Mouse (Mus musculus) cerebellum, adult 11 months (tissue): ENCODE results near the gene Preb.

Experiments
- DNase-seq: peaks from one replicate; pipeline ENCODE4 v3.0.0; 2022

The Preb gene

GRCm38 (mm10) chr5:30959966-30960501, at the start of gene Preb:
TSS of gene Preb (minus strand) at chr5:30960361.
- DNase-seq = peak; percentile 99

- peak; percentile 85 for DNase-seq
Observed at GRCm38 (mm10) chr5:31004184-31004583, 44.0 kb upstream of the Preb start.

GRCm38 (mm10) chr5:31001560-31001959, 41.4 kb upstream of the Preb start:
- no peak for DNase-seq

GRCm38 (mm10) chr5:31000993-31001392, 40.8 kb upstream of the Preb start:
- DNase-seq = no peak

- no peak for DNase-seq
Observed at GRCm38 (mm10) chr5:31000122-31000521, 40.0 kb upstream of the Preb start.

GRCm38 (mm10) chr5:30999324-30999723, 39.2 kb upstream of the Preb start:
- no peak for DNase-seq

- no peak for DNase-seq
Observed at GRCm38 (mm10) chr5:30998306-30998705, 38.1 kb upstream of the Preb start.

- no peak for DNase-seq
Observed at GRCm38 (mm10) chr5:30994910-30995635, 34.9 kb upstream of the Preb start.

- no peak for DNase-seq
Observed at GRCm38 (mm10) chr5:30994074-30994473, 33.9 kb upstream of the Preb start.

- DNase-seq = no peak
Observed at GRCm38 (mm10) chr5:30992980-30993676, 33.0 kb upstream of the Preb start.

- DNase-seq = no peak
Observed at GRCm38 (mm10) chr5:30982357-30982756, 22.2 kb upstream of the Preb start.

- no peak for DNase-seq
Observed at GRCm38 (mm10) chr5:30974870-30975656, 14.9 kb upstream of the Preb start.

- no peak for DNase-seq
Observed at GRCm38 (mm10) chr5:30969440-30969839, 9.3 kb upstream of the Preb start.

- no peak for DNase-seq
Observed at GRCm38 (mm10) chr5:30968416-30968815, 8.3 kb upstream of the Preb start, which contains the start of gene Tcf23. TSS of gene Tcf23 (plus strand) at chr5:30968662.

GRCm38 (mm10) chr5:30966189-30966588, 6.0 kb upstream of the Preb start:
- no peak for DNase-seq

- no peak for DNase-seq
Observed at GRCm38 (mm10) chr5:30963916-30964315, 3.8 kb upstream of the Preb start.

- DNase-seq = no peak
Observed at GRCm38 (mm10) chr5:30961545-30962505, 1.7 kb upstream of the Preb start.

GRCm38 (mm10) chr5:30960814-30961213, 653 bp upstream of the Preb start:
- no peak for DNase-seq

GRCm38 (mm10) chr5:30959198-30959854, 835 bp downstream of the Preb start:
- DNase-seq = no peak

GRCm38 (mm10) chr5:30957891-30958290, 2.3 kb downstream of the Preb start:
- DNase-seq = no peak

- DNase-seq = no peak
Observed at GRCm38 (mm10) chr5:30955751-30956150, 4.4 kb downstream of the Preb start.

- DNase-seq = no peak
Observed at GRCm38 (mm10) chr5:30954556-30954955, 5.6 kb downstream of the Preb start.
